In the genomic region with DNA sequence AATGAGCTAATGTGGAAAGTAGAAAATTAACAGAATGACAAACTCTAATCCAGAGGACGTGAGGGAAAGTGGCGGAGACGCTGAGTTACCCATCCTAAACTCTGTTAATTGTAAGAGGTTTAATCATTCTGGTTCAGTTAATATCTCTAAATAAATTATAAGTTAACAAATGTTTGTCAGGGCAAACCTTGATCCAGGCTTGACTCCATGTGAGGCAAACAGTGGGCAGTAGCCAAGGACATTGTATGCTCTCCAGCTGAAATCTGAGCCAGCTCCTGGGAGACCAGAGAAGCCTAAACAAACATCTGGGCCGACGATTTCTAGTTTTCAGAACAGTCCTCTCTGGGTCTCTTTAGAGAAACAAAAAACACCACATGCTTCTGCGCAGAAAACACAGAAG, we compare ENCODE assay signal across 11 mouse cellular contexts. TPM values are rescaled to one million over a fixed set of nuclear protein-coding genes. Genes with fewer than 3 reads are reported as not detected.
DNase-seq lines count a peak whose midpoint lies in the region; TF ChIP-seq lines count a peak whose summit lies in the region.
"Had no signal": no experiment of that assay in that cellular context is flagged by ENCODE, and none has a peak within 500 bp of the region (broad histone marks: within the 10 kb centered on the region; RNA-seq: fewer than 3 reads in every experiment).

No protein-coding gene starts in this region.

- peak; percentile 54 for DNase-seq in gastrocnemius, adult 18-20 months (ENCODE audit: low spot score)
- DNase-seq in gastrocnemius, postnatal 4 days (ENCODE audit: low spot score in 2 of 2): no peak
- DNase-seq in lung, adult 18-20 months: peak; percentile 10 to 30
- no peak for DNase-seq in lung, adult 2 months
- DNase-seq in heart, postnatal 10 days: peak; percentile 5 to 13
- DNase-seq in lung, postnatal 10 days: peak; percentile 28
- DNase-seq in right cerebral cortex, postnatal 36 days (ENCODE audit: low spot score in 2 of 2): no peak
- DNase-seq in frontal cortex, postnatal 36 days (ENCODE audit: low spot score in 2 of 2): no peak
- DNase-seq: B cell, adult 2 months had no signal

- no peaks in the 10 kb centered on the region for H3K4me1 ChIP-seq in lung, adult 2 months (ENCODE audit: control insufficient read depth, insufficient read depth, low read length)

- no peak for TF ChIP-seq POLR2A in lung, adult 2 months (IDR thresholded peaks at IDR 0.05; ENCODE audit: borderline replicate concordance, extremely low read depth, low read depth, low read length)

- H3K4me3 ChIP-seq in lung, adult 2 months (replicated peaks; ENCODE audit: extremely low read depth, low read depth, low read length): no peak overlapping the region
- H3K4me3 ChIP-seq: left cerebral cortex, adult 2 months; myocyte had no signal

- intact Hi-C loops in heart, postnatal 10 days (cut with DNase I): no loop called here

- TF ChIP-seq CTCF in lung, adult 2 months (IDR thresholded peaks at IDR 0.05; ENCODE audit: insufficient read depth, low read length): no peak

- WGBS in lung, adult 2 months: 41% methylated on average over 6 of the region's 6 CpGs

RNA-seq across cellular contexts. Expression of a gene that starts 49.2 kb away (rescaled TPM):
- total RNA-seq in gastrocnemius, adult 18-20 months (2021): 10 to 100 TPM in 1 of 2 experiments, 1 to 10 TPM in 1; 8.7 to 10.4 TPM
- total RNA-seq in gastrocnemius, postnatal 4 days (2021): 10 to 100 TPM; 20.6 to 21.6 TPM
- 21.5 and 44.4 TPM in 2 replicates for polyA plus RNA-seq in lung, adult 2 months (2012; rRNA removed)
- 10 to 100 TPM; 15.8 to 16.4 TPM for total RNA-seq in heart, postnatal 10 days (2021)

Comparison
In these comparisons a context has a peak if more than half of its experiments do, and no peak if none do; other contexts are left out.
1. DNase-seq: peak in gastrocnemius, adult 18-20 months (single experiment), lung, adult 18-20 months (2 of 2), heart, postnatal 10 days (2 of 2) and lung, postnatal 10 days (single experiment); none in gastrocnemius, postnatal 4 days (0 of 2), lung, adult 2 months (single experiment), right cerebral cortex, postnatal 36 days (0 of 2) and frontal cortex, postnatal 36 days (0 of 2).